Mouse (Mus musculus): ENCODE measurements around the gene Pithd1.
"Not testable (repeated sequence)": the region's sequence is repeated elsewhere in the genome, so short reads cannot be mapped to it uniquely, and the experiment has no call there.

Pithd1 gene

DNA sequence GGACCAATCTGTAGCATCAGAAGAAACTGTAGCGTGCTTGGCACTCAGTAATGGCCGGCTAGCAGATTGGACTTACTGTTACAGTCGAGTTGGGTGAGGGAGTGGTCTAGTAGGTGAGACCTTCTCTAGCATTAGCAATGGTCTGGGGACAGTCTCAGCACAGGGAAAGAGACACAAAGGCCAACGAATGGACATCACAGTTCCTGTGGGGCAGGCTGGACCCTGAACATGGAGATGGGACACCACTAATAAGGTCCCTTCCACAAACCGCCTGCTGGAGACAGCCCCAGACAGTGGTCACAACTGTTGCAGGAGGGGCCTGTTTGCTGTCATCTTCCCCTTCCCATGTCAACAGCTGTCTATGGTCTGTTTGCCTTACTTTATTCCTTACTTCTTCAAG, 25.4 kb downstream of the Pithd1 start:
- no peak for DNase-seq (ENCODE audit: low read depth, low spot score)

DNA sequence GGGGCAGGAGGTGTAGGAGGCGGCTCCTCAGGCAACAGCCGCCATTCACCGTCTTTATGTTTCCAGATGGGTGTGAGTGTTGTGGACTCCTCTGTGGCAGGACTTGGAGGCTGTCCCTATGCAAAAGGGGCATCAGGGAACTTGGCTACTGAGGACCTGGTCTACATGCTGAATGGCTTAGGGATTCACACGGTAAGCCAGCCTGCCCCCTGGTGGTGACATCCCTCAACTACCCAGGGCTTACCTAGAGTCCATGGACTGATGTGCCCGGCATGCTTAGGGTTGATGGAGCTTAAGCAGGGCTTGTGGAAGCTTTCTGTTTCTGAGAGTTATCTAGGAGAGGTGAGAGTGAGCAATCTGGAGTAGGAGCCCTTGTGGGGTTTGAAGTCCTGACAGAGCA, 26.3 kb downstream of the Pithd1 start:
- no peak for DNase-seq (ENCODE audit: low read depth, low spot score)

DNA sequence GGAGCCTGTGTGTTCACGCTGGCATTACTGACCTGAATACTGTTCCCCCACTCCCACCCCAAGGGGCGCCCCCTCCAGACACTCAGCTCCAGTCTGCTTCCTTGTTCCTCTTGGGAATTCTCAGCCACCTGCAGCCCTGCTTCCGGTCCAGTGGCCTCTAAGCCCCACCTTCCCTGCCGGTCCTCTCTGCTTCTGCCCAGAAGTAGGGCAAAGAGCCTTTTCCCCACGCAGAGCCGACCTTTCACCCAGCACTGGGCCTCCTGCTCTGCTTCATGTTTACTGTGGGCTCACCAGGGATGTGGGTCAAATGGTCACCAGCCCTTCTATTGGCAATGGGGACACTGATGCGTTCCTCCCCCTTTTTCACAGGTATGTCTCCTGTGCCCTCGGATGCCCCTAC, 28.7 kb downstream of the Pithd1 start:
- no peak for DNase-seq (ENCODE audit: low read depth, low spot score)

DNA sequence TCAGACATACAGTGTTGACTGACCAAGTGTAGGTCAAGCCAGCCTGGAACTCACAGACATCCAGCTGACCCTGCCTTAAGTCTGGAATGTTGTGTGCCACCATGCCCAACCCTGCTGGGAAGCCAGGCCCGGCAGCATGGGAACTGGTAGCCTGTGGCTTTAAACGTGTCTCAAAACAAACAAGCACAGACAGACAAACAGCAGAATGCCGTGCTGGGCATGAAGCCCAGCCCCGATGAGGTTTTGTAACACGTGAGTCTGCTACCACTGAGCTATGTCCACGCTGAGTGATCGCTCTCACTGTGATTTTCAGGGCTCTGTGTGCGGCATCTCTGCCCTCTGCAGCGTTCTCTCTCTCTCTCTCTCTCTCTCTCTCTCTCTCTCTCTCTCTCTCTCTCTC, 31.2 kb downstream of the Pithd1 start:
- no peak for DNase-seq (ENCODE audit: low read depth, low spot score)

DNA sequence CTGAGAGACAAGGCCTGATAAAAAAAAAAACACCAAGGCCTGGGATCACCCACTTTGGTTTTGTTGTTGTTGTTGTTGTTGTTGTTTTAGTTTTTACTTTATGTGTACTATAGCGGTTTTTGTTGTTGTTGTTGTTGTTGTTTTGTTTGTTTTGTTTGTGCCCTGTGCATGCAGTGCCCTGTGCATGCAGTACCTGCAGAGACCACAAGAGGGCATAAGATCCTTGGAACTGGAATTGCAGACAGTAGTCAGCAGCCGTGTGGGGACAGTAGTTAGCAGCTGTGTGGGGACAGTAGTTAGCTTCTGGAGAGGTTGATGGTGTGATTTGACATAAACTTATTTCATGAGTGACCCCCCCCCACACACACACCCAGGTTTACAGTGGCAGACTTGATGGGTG, 32.8 kb downstream of the Pithd1 start:
- DNase-seq (ENCODE audit: low read depth, low spot score), result no peak

DNA sequence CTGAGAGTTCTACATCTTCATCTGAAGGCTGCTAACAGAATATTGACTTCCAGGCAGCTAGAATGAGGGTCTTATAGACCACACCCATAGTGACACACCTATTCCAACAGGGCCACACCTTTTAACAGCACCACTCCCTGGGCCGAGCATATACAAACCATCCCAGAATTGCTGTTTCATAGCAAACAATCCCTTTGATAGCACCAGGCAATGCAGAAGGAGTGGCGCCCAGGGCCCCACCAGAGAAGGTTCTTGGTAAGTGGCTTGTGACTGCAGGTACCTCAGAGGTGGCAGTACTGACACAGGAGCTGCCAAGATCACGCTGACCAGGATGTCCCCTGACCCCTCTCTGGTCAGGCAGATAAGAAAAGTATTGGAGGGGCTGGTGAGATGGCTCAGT, 33.9 kb downstream of the Pithd1 start:
- no peak for DNase-seq (ENCODE audit: low read depth, low spot score)

DNA sequence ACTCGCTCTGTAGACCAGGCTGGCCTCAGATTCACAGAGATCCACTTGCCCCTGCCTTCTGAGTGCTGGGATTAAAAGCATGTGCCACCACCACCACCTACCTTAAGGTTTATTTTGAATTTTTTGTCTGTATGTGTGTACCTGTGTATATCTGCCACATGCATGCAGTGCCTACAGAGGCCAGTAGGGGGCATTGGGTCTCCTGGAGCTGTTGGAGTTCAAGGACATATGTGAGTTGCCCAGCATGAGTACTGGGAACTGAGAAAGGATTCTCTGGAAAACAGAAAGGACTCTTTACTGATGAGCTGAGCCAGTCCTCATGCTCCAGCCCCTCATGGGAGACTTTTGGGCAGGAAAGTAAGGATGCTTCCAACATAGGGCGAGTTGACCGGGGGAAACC, 35.6 kb downstream of the Pithd1 start:
- no peak for DNase-seq (ENCODE audit: low read depth, low spot score)

DNA sequence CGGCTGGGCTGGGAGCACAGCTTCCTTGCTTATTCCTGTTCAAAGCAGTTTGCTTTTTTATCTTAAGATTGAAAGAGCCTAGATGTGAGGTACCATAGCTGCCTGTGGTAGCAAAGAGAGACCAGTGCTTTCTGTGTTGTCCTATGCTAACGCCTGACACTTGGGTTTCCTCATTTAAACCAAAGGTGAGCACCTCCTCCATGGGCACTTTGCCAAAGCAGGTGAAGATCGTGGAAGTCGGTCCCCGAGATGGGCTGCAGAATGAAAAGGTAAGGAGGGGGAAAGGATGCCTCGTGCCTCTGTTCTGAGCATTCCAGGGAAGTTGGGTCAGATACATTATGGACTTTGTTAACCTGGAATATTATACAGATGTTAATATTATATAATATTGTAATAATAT, 36.7 kb downstream of the Pithd1 start:
- no peak for DNase-seq (ENCODE audit: low read depth, low spot score)

DNA sequence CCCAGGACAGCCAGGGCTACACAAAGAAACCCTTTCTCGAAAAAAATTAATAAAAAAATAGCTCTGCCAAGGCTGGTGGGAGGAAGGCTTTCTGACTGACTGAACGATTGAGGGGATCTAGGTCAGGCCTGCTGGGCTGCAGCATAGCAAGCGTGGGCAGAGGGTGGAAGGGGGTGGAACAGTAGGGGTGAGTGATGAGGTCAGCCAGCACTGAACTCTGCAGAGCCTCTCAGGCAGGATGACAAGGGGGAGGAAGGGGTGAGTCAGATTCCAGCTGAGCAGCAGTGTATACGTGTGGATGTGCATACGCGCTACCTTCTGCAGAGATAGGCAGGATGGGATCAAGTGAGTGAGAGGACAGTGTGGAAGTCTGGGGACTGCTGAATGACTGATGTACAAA, 37.2 kb downstream of the Pithd1 start:
- no peak for DNase-seq (ENCODE audit: low read depth, low spot score)

DNA sequence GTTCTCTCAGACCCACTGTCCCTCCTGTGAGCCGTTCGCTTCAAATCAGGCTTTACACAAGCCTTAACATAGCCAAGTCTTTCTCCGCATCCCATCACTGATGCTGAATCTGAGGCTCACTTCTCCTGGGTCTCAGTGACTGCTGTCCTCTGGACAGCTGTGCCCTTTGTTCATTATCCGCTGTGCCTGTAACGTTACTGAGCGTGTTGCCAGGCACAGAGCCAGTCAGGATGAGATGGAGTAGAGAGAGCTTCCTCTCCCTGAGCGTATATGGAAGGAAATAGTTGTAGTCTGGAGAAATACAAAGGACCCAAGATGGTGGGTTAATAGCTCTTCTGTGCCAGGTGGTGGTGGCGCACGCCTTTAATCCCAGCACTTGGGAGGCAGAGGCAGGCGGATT, 37.6 kb downstream of the Pithd1 start:
- no peak for DNase-seq (ENCODE audit: low read depth, low spot score)

DNA sequence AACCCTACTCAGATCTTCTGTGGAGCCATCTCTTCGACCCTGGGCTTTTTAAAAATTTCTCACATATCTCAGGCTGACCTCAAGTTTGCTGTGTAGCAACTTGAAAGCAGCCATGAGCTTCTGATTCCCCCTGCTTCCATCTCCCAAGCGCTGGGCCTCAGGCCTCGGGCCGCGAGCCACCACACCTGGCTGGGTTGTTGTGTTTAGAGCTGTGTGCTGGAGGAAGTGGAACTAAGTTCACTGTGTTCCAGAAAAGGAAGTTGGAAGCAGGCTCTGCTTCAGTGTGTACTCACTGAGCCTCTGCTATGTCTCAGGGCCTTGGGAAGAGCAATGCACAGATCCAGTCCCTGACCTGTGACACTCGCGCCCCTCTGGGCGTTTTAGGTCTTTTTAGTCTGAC, 38.9 kb downstream of the Pithd1 start:
- DNase-seq (ENCODE audit: low read depth, low spot score), result no peak

DNA sequence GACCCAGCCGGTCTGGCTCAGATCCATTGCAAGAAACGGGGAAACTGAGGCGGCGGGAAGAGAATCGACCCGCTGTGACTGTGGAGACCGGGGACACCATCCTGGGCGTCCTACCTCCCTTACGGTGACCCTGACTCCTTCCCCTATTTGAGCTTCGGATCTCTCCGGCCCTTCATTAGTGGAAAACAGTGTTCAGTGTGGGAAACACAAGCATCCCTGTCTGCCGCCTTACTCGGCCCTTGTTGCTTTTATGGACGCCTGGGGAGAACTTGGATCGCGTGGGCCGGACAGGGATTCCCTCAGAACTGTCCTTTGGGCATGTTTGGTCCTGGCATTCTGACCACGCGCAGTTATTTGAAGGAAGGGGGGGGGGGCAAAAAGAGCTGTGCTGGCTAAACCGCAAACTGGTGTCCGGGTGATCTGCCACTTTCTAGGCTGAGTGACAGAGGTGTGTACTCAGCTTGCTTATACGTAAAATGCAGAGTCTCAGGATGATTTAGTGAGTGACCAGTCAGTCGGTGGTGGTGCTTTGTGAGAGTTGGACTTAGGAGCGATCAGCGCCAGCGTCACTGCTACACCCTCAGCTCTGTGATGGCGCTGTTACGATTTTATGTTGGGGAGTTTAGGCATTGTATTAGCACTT, 40.3 kb downstream of the Pithd1 start:
- no peak for DNase-seq (ENCODE audit: low read depth, low spot score)

DNA sequence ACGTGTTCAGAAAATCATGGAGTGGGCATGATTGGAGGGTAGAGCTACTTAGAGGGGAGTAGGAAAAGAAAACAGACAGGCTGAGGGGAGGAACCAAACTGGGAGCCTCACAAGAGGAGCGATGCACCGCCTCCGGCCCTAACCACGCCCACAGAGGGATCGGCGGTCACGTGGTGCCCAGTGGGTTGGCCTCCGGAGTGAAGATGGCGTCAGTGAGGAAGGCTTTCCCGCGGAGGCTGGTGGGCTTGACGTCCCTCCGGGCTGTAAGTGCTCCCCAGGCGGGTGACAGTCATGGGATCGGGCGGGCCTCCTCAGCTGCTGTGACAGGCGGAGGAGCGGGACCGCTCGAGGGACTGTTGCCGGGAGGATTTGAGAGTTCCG, 40.8 kb downstream of the Pithd1 start, which contains the start of gene Hmgcl:
Hmgcl (plus strand) TSS at position 171 of the 381 bp plus-strand sequence.
- peak; percentile 84 for DNase-seq (ENCODE audit: low read depth, low spot score)

DNA sequence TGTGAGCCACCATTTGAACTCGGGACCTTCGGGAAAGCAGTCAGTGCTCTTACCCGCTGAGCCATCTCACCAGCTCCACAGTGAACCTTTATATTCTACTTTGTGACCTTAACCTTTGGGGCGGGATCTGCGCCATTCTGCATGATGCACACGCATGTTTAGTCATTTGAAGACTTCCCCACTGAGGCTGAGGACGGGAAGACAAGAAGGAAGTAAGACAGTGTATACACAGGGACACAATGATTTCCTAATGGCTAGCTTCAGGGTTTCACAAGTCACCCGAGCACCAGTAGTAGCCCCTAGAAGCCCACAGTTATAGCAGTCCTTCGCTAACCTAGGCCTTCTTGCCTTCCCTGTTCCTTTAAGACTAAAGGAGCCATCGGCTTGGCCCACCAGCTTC, 41.4 kb downstream of the Pithd1 start:
- DNase-seq (ENCODE audit: low read depth, low spot score), result no peak

DNA sequence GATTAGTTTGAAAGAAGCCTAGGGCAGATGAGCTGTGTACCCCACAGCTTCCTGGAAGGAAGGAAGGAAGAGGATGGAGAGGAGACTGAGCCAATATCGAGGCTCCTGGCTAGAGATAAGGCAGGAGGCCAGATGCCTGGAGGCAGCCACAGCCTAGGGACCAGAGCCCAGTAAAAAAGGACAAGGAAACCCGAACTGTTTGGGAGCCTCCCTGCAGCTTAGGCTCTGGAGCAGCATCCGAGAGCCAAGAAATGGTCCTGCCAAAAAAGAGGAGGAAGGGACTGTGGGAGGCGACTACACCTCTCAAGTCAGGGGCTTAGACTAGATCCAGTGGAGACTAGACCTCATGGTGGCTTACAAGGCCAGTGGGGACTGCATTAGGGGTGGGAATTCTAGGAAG, 43.7 kb downstream of the Pithd1 start:
- no peak for DNase-seq (ENCODE audit: low read depth, low spot score)

DNA sequence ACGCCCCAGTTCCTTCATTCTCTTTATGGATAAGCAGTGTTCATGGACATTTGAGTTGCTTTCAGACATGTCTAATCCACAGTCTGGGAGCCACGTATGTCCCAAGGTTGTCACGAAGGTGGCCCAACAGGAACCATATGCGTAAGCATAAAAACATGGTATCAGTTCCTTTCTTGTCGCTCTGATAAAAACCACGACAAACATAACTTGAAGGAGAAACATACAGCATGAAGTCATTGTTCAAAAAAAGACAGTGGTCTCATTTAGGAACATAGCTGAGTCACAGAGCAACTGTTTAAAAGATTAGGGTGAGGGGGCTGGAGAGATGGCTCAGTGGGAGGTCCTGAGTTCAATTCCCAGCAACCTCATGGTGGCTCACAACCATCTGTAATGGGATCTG, 44.9 kb downstream of the Pithd1 start:
- DNase-seq (ENCODE audit: low read depth, low spot score), result no peak

DNA sequence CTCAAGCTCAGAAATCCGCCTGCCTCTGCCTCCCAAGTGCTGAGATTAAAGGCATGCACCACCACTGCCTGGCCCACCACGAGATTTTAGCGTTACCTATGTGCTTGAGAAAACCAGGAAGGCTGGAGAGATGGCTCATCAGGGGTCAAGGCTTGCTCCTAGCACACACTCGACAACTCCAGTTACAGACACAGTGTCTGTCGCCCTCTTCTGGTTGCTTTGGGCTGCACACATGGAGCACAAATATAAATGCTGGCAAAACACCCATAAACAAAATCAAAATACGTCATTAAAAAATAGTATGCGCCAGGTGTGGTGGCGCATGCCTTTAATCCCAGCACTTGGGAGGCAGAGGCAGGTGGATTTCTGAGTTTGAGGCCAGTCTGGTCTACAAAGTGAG, 46.0 kb downstream of the Pithd1 start:
- DNase-seq (ENCODE audit: low read depth, low spot score), result not testable (repeated sequence)

DNA sequence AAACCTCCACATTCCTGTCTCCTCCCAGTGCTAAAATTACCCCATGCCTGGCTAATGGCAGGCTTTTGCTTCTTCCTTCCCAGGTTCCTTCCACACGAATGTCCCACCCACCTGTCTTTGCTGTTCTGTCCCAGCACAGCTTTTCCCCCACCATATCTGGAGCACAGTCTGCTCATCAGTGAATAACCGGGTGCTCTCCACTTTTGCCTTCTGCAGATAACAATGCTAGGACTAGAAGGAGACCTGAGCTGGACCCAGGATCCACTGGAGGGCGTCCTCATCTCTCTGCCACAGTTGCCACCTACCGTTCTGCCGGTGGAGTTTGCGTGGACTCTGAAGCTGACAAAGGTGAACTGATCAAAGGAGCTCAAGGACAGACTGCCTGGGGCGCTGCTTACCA, 48.2 kb downstream of the Pithd1 start:
- DNase-seq (ENCODE audit: low read depth, low spot score), result no peak

DNA sequence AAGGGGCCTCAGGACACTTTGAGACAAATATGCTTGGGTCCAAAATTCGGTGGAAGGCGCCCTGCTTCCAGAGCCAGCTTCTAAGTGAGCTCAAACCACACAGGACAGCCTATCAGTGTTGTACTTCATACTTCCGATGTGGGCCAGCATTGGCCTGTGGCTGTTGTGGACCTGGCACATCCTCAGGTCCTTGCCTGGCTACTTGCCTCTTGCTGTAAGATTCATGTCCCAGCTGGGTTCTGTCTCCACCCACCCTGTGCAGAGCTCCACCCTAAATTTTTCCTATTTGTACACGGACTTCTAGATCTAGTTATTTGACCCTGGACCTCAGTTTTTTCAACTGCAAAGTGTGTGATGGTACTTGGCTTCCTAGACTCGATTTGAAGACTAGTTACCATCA, 51.6 kb downstream of the Pithd1 start:
- DNase-seq (ENCODE audit: low read depth, low spot score), result no peak

DNA sequence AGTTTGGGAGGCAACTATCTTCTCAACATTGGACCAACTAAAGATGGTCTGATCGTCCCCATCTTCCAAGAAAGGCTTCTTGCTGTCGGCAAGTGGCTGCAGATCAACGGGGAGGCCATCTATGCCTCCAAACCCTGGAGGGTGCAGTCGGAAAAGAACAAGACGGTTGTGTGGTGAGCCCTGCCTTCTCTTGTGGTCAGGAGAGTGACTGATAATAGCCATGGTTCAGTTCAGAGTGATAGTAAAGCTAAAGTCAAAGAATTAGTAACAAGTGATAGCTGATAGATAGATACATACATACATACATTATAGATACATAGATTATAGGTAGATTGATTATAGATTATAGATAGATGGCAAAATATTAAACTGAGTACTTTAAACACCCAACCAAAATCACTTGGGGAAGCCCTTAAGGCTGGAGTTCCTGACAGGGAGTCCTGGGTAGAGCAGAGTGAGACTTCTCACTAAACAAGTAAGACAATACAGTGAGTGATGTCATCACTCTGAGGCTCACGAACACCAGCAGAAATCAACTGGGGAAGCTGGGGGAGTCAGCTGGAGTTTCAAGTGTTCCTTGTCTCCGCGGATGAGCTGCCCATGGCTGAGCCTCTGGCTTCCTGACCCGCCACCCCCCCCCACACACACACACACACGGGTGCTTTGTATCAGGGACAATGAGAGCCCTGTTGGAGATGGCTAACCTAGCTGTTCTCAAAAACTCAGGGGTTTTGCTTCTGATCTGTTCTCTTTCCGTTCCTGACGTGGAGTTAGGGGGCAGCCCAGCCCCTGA, 52.2 kb downstream of the Pithd1 start:
- no peak for DNase-seq (ENCODE audit: low read depth, low spot score)

DNA sequence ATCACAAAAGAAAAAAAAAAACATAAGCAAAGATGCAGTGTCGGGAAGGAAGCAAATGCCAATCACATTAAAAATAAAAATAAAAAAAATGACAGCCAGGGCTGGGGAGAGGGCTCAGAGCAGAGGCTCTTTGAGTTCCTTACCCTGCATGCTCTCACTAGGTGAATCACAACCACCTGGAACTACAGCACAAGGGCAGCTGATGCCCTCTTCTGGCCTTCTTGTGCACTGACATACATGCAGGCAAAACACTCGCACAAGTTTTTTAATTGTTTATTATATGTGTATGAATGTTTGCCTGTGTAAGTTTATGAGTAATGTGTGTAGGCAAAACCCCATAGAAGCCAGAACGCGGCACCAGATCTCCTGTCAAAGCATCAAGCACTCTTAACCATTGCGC, 55.2 kb downstream of the Pithd1 start:
- no peak for DNase-seq (ENCODE audit: low read depth, low spot score)

DNA sequence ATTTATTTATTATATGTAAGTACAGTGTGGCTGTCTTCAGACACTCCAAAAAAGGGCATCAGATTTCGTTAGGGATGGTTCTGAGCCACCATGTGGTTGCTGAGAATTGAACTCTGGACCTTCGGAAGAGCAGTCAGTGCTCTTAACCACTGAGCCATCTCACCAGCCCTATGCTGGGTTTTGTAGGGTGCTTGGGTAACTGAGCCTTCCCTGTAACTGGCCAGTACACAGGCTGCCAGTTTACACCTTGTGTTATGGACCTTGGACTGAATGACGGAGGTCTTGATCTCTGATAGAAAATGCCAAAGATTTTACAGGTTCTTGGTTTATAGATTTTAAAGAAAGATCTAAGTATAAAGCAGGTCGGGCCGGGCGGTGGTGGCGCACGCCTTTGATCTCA, 56.8 kb downstream of the Pithd1 start:
- no peak for DNase-seq (ENCODE audit: low read depth, low spot score)

DNA sequence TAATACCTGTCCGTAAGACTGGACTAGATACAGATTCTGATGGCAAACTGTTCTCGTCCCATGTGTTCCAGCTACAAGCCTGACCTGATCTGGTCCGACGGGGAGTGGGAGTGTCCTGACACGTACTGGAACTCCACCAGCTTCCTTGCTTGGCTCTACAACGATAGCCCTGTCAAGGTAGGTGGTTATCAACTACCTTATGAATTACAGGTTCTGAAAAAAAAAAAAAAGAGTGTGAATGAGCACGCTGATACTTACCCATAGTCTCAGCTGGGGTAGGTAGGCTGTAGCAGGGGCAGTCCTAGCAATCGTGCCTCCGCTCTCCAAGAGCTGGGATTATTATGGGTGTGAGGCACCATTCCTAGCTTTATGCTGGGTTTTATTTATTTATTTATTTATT, 57.2 kb downstream of the Pithd1 start:
- DNase-seq (ENCODE audit: low read depth, low spot score), result no peak

DNA sequence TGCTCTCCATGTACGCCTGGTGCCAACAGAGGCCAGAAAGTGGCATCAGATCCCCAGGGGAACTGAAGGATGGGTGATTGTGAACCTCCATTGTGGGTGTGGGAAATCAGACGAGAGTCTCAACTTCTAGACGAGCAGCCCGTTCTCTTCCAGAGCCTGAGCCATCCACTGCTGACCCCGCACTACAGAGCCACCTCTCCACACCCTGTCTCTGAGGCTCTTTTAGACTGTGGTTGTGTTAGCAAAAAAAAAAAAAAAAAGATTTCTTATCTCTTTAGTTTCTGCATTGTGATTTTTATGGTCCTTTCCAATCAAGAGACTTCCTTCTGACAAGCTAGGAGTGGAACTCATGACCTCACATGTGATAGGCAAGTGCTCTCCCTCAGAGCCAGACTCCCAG, 57.7 kb downstream of the Pithd1 start:
- no peak for DNase-seq (ENCODE audit: low read depth, low spot score)
